Mouse (Mus musculus): ENCODE results near the gene Crispld2. TPM values are rescaled to one million over a fixed set of nuclear protein-coding genes. Genes with fewer than 3 reads are reported as not detected.

Crispld2 gene
- total and polyA plus RNA-seq, 3 experiments: 0.23 to 3.7 (median 0.45) TPM

DNA sequence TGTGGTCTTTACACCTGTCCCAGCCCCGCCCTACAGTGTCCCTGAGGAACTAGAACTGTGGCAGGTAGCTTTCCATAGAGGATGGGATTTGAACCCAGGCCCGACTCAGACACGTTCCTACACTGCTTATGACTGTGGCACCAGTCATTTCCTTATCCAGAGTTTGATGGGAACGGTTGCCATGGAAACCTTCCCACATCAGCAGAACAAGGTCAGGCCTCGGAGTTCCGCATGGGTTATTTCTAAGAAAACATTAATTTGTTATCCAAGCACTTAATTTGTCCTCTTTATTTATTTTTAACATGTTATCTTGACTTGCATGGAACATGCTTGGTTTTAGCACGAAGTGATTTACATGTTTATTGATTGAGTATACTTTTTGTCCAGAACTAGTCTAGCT lies 9.5 kb downstream of the Crispld2 start:
- no peak for TF ChIP-seq POLR2AphosphoS5 (IDR thresholded peaks at IDR 0.05; ENCODE audit: insufficient replicate concordance, low read depth, low read length)
- Histone ChIP-seq H3K36me3 (replicated peaks) (no peaks in the 10 kb centered on the region), H3K4me1 (ENCODE audit: insufficient read depth, low read depth, low read length) (peaks cover 4% of the 10 kb centered on the region), H3K4me3 (ENCODE audit: low read depth, low read length) (no peak overlapping the region), H3K9me3 (replicated peaks) (0 out of 2 replicates have a peak, but pooled peaks cover 2% of the 10 kb centered on the region), H3K27me3 (ENCODE audit: insufficient read depth, low read length) (peaks cover 43% of the 10 kb centered on the region)
- DNase-seq (ENCODE audit: low spot score) (no peak), ATAC-seq (ENCODE audit: extremely low read depth, insufficient number of reproducible peaks, low FRiP score, poor library complexity, severe bottlenecking) (no peak)

DNA sequence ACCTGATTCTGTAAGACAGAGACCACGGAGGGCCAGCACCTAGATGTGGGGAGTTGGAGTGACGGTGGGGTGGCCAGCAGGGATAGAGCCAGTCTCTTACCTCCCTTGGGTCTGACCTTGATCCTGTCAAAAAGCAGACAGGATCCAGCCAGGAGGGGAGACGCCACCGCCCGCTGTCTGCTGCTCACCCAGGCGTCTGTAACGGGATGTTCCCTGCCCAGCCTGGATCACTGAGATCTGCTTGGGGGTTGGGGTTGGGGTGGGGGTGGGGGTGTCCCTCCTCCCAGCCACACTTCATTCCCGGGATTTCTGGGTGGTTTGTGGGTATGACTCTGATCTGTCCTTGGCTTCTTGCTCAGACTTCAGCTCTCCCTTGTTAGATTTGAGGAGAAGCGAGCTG lies 10.1 kb downstream of the Crispld2 start:
- Histone ChIP-seq H3K4me1 (ENCODE audit: insufficient read depth, low read depth, low read length) (peaks cover 4% of the 10 kb centered on the region), H3K4me3 (ENCODE audit: low read depth, low read length) (no peak overlapping the region), H3K27me3 (ENCODE audit: insufficient read depth, low read length) (peaks cover 47% of the 10 kb centered on the region), H3K36me3 (replicated peaks) (no peaks in the 10 kb centered on the region), H3K9me3 (replicated peaks) (0 out of 2 replicates have a peak, but pooled peaks cover 2% of the 10 kb centered on the region)
- no peak for DNase-seq (ENCODE audit: low spot score)
- TF ChIP-seq GATA1 (IDR thresholded peaks at IDR 0.05; ENCODE audit: borderline replicate concordance, low read length) (no peak), POLR2AphosphoS5 (IDR thresholded peaks at IDR 0.05; ENCODE audit: insufficient replicate concordance, low read depth, low read length) (no peak), TAL1 (conservative IDR thresholded peaks at IDR 0.05; ENCODE audit: low read depth, low read length) (no peak), GATA2 (IDR thresholded peaks at IDR 0.05; ENCODE audit: borderline replicate concordance, low read depth, low read length) (no peak)
- no peak for ATAC-seq (ENCODE audit: extremely low read depth, insufficient number of reproducible peaks, low FRiP score, poor library complexity, severe bottlenecking)

DNA sequence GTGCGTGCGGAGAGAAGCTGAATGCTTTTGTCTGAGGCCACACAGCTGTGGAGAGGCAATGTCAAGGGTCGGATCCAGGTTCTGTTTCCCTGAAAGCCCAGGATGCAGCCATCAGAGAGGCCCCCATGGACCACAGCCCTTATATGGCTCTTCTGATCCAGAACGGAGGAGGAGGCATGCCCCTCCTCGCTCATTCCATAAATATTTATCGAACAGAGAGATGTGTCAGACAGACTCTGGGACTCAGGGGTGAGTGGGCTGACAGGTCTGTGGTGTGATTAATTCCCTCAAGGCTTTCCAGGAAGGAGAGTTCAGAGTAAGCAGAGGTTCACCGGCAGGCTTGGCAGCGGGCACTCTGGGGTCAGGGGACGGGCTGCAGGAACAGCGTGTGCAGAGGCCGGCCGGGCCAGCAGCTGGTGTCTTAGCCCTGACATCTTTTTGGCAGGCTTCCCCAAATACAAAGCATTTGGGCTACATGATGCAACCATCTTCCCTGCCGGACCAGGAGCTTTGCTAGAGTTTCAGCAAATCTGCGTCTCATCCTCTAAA lies 12.0 kb downstream of the Crispld2 start:
- TF ChIP-seq CTCF (IDR thresholded peaks at IDR 0.05; ENCODE audit: low read depth, low read length) (no peak), GATA2 (IDR thresholded peaks at IDR 0.05; ENCODE audit: borderline replicate concordance, low read depth, low read length) (no peak), TAL1 (conservative IDR thresholded peaks at IDR 0.05; ENCODE audit: low read depth, low read length) (no peak), GATA1 (IDR thresholded peaks at IDR 0.05; ENCODE audit: borderline replicate concordance, low read length) (no peak), POLR2AphosphoS5 (IDR thresholded peaks at IDR 0.05; ENCODE audit: insufficient replicate concordance, low read depth, low read length) (no peak)
- Histone ChIP-seq H3K4me1 (ENCODE audit: insufficient read depth, low read depth, low read length) (peaks cover 6% of the 10 kb centered on the region), H3K4me3 (ENCODE audit: low read depth, low read length) (no peak overlapping the region), H3K9me3 (replicated peaks) (0 out of 2 replicates have a peak, but pooled peaks cover 2% of the 10 kb centered on the region), H3K27me3 (ENCODE audit: insufficient read depth, low read length) (peaks cover 44% of the 10 kb centered on the region), H3K36me3 (replicated peaks) (no peaks in the 10 kb centered on the region)
- no peak for DNase-seq (ENCODE audit: low spot score)
- ATAC-seq (ENCODE audit: extremely low read depth, insufficient number of reproducible peaks, low FRiP score, poor library complexity, severe bottlenecking): no peak

DNA sequence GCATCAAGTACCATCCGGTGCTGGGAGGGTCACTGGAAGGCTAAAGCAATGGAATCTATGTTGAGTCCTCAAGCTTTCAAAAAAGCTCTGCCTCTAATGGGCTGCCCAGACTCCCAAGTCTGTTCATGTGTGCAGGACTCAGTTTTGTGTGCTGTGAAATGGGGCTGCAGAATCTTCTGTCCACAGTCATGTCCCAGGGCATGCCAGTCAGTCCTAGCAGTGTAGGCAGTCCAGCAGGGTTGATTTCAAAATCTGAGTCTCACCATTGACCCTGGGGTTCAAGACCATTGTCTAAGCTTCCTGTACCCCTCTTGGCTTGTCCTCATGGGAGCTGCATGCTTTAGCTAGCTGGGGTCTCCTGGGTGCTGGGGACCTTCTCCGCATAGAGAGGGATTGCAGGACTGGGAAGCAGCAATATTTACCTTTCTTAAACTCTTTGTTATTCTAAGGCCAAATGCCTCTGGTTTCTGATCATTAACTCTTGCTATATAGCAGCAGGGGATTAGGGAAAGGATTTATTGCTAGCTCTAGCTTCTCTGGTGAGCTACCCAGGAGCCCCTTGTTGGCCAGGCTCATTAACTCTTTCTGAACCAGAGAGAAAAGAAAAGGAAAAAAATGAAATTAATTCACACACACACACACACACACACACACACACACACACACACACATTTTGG lies 12.6 kb downstream of the Crispld2 start:
- ATAC-seq (ENCODE audit: extremely low read depth, insufficient number of reproducible peaks, low FRiP score, poor library complexity, severe bottlenecking) (no peak), DNase-seq (ENCODE audit: low spot score) (no peak)
- Histone ChIP-seq H3K4me1 (ENCODE audit: insufficient read depth, low read depth, low read length) (peaks cover 6% of the 10 kb centered on the region), H3K36me3 (replicated peaks) (no peaks in the 10 kb centered on the region), H3K9me3 (replicated peaks) (no peaks in the 10 kb centered on the region), H3K4me3 (ENCODE audit: low read depth, low read length) (no peak overlapping the region), H3K27me3 (ENCODE audit: insufficient read depth, low read length) (peaks cover 50% of the 10 kb centered on the region)
- TF ChIP-seq GATA2 (IDR thresholded peaks at IDR 0.05; ENCODE audit: borderline replicate concordance, low read depth, low read length) (no peak), CTCF (IDR thresholded peaks at IDR 0.05; ENCODE audit: low read depth, low read length) (no peak), POLR2AphosphoS5 (IDR thresholded peaks at IDR 0.05; ENCODE audit: insufficient replicate concordance, low read depth, low read length) (no peak), GATA1 (IDR thresholded peaks at IDR 0.05; ENCODE audit: borderline replicate concordance, low read length) (no peak), TAL1 (conservative IDR thresholded peaks at IDR 0.05; ENCODE audit: low read depth, low read length) (no peak)

DNA sequence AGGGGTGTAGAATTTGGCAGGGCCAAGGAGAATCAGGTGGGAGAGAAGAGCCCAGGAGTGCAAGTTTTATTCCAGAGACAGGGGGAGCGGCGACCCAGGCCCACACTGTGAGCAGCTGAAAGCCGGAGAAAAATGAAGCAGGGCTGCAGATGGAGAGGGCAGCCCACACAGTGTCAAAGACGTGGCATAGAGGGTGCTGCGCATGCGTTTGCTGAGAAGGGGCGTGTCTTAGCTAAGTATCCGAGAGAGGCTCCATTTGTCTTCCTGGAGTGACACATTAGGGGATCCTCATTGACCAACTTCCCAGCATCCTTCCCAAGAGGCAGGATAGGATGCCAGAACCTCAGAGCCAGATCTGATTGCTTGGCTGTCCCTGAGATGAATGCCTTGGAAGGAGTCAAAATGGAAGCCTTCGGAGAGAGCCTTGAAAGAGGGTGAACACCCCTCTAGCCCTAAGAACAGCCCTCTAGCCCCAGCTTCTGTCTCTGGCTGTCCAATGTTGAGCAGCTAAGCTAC lies 14.5 kb downstream of the Crispld2 start:
- no peak for DNase-seq (ENCODE audit: low spot score)
- Histone ChIP-seq H3K27me3 (ENCODE audit: insufficient read depth, low read length) (peaks cover 68% of the 10 kb centered on the region), H3K36me3 (replicated peaks) (no peaks in the 10 kb centered on the region), H3K4me3 (ENCODE audit: low read depth, low read length) (no peak overlapping the region), H3K9me3 (replicated peaks) (no peaks in the 10 kb centered on the region), H3K4me1 (ENCODE audit: insufficient read depth, low read depth, low read length) (peaks cover 6% of the 10 kb centered on the region)
- TF ChIP-seq TAL1 (conservative IDR thresholded peaks at IDR 0.05; ENCODE audit: low read depth, low read length) (no peak), CTCF (IDR thresholded peaks at IDR 0.05; ENCODE audit: low read depth, low read length) (no peak), POLR2AphosphoS5 (IDR thresholded peaks at IDR 0.05; ENCODE audit: insufficient replicate concordance, low read depth, low read length) (no peak), GATA2 (IDR thresholded peaks at IDR 0.05; ENCODE audit: borderline replicate concordance, low read depth, low read length) (no peak), GATA1 (IDR thresholded peaks at IDR 0.05; ENCODE audit: borderline replicate concordance, low read length) (no peak)
- no peak for ATAC-seq (ENCODE audit: extremely low read depth, insufficient number of reproducible peaks, low FRiP score, poor library complexity, severe bottlenecking)

DNA sequence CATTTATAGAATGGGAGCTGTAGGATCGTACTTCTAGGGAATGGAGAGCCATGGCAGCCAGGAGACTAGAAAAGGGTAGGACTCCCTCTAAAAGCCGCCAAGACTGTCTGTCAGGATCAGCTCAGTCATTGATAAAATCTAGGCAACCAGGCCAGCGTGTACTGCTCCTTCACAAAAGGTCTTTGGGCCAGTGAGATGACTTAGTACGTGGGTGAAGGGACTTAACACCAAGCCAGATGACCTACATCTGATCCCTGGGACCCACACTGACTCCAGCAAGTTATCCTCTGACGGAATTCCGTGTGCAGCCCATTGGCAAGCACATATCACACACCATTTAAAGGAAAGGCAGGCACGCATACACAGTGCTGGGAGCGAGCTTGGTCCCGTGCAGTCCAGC lies 14.9 kb downstream of the Crispld2 start:
- TF ChIP-seq TAL1 (conservative IDR thresholded peaks at IDR 0.05; ENCODE audit: low read depth, low read length): no peak
- TF ChIP-seq POLR2AphosphoS5 (IDR thresholded peaks at IDR 0.05; ENCODE audit: insufficient replicate concordance, low read depth, low read length): no peak
- TF ChIP-seq CTCF (IDR thresholded peaks at IDR 0.05; ENCODE audit: low read depth, low read length): no peak
- TF ChIP-seq GATA2 (IDR thresholded peaks at IDR 0.05; ENCODE audit: borderline replicate concordance, low read depth, low read length): no peak
- no peak for TF ChIP-seq GATA1 (IDR thresholded peaks at IDR 0.05; ENCODE audit: borderline replicate concordance, low read length)

More for the DNA sequence above, 14.9 kb downstream of the Crispld2 start:
- ATAC-seq (ENCODE audit: extremely low read depth, insufficient number of reproducible peaks, low FRiP score, poor library complexity, severe bottlenecking): no peak
- peaks cover 6% of the 10 kb centered on the region for H3K4me1 ChIP-seq (ENCODE audit: insufficient read depth, low read depth, low read length)
- no peak overlapping the region for H3K4me3 ChIP-seq (ENCODE audit: low read depth, low read length)
- no peaks in the 10 kb centered on the region for H3K36me3 ChIP-seq (replicated peaks)
- no peaks in the 10 kb centered on the region for H3K9me3 ChIP-seq (replicated peaks)
- peaks cover 71% of the 10 kb centered on the region for H3K27me3 ChIP-seq (ENCODE audit: insufficient read depth, low read length)
- DNase-seq (ENCODE audit: low spot score): no peak
